Mouse (Mus musculus): ENCODE measurements around the gene Amer2.

The Amer2 gene

DNA sequence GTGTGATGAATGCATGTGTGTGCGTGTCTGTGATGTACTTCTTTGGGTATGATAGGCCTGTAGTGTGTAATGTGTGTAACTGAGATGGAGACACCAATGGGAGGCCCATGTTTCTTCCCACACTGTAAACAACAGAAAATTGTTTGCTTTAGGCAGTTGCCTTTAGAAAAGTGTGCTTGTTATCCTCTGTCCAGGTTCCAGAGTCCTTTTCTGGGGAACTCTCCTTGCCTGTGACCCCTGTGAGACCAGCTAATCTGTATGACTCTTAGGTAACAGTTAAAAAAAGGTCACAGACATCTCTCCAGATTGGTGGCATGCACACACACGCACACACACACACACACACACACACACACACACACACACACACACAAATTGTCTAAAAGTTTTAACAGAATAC lies 15.3 kb downstream of the Amer2 start:
- DNase-seq, result no peak

DNA sequence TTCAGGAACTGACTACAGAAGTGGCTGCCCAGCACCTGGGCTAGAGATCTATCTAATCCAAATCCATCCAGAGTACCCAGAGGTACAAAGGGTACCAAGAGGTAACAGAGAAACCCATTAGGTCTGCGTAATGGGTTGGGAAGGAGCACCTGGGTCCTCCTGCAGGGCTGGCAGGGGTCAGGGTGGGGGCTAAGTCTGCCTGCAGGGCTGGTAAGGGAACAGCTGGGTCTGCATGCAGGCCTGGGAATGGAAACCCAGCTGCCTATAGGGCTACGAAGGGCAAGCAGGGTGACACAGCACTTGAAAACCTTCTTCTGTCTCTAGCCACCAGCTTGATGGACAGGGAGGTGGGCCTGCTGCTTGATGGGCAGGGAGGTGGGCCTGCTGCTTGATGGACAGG lies 19.1 kb downstream of the Amer2 start:
- DNase-seq, result no peak

DNA sequence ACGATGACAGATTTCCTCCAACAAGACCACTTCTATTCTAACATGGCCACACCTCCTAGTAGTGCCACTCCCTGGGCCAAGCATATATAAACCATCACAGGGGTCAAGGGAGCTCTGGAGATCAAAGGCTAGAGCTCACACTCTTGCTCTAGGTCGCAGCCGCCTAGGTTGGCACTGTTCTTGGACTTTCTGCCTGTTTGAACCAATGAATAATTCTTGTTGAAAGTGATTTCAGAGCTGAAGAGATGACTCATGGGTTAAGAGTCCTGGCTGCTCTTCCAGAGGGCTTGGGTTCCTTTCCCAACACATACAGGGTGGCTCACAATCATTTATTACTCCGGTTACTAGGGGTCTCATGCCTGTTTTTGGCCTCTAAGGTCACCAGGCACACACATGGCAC lies 24.3 kb downstream of the Amer2 start:
- no peak for DNase-seq

DNA sequence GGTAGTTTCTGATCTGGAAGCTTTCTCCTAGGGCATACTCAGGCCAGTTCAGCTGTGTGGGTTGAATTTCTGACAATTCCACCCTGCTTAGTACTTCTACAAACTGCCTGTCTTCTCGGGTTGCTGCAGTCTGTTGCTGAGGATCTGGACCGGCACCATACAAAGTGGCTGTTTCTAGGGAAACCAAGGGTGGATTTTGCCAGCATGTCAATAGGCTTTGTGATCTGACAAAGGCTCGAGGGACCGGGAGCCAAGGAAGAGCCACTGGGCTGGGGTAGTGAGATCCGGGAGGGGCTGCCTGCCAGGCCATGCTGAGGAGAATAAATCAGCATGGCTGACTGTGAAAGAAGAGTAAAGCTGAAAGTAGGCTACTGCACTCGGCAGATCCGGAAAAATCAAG lies 25.8 kb downstream of the Amer2 start:
- DNase-seq, result no peak

DNA sequence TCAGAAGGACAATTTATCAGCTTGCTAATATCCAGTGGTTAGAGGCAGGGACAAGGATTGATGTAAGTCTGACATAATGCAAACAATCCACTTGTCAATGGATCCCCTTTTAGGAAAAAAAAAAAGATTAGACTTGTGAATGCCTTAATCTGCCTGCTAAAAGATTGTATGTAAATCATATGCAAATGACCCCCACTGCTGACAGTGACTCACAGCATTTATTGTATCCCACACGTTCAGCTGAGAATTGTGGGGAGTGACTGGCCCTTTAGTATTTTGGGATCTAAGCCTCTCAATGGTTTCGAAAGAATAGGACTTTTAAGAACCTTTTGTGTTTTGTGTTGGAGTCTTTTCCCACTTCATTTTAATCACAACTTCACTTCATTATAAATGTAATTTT lies 30.2 kb downstream of the Amer2 start:
- no peak for DNase-seq

DNA sequence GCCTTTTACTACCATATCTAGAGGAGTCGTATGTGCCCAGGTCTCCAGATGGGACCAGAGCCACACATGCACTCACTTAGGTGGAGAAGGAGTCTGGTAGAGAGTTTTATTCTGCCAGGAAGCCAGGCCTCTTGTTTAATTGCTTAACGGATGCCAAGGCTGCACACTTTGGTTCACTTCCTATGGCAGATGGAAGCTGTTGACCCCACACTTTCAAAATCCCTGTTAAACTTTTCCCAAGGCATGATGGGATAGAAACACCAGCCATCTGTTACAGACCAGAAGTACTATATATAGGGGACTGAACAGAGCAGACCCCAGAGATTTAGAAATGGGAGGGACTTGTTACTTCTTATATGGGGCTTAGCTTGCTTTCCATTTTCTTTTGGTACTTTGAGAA lies 32.8 kb downstream of the Amer2 start:
- DNase-seq, result no peak

DNA sequence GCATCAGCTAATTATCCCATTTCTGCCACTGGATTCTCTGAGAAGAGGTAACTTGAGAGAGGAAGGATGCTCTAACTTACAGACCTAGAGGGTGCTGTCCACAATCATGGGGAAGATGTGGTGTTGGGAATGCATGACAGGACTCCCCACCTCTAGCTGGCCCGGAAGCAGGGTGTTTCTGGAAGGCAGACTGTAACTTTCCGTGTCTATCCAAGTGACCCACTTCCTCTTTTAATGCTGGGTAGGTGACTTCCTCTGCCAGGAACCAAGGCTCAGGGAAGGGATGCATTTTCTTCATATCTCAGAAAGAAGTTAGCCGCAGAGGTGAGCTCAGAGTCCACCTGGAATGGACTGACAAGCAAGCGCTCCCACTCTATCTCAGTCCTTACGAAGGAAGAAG lies 33.5 kb downstream of the Amer2 start:
- no peak for DNase-seq

DNA sequence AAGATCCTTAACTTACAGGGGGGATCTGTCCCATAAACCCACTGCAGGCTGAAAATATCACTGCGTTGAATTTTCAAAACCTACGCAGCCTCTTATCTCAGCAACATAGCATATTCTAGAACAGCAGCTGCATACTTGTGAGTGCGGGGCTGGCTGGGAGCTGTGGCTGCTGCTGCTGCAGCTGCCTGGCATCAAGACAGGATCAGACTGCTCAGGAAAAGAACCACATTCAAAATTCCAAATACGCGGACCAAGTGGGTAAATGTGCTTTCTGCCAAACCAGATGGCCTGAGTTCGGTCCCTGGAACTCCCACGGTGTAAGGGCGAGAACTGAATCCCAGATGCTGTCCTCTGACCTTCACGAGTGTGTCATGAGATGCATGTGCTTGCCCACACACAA lies 34.3 kb downstream of the Amer2 start:
- no peak for DNase-seq

DNA sequence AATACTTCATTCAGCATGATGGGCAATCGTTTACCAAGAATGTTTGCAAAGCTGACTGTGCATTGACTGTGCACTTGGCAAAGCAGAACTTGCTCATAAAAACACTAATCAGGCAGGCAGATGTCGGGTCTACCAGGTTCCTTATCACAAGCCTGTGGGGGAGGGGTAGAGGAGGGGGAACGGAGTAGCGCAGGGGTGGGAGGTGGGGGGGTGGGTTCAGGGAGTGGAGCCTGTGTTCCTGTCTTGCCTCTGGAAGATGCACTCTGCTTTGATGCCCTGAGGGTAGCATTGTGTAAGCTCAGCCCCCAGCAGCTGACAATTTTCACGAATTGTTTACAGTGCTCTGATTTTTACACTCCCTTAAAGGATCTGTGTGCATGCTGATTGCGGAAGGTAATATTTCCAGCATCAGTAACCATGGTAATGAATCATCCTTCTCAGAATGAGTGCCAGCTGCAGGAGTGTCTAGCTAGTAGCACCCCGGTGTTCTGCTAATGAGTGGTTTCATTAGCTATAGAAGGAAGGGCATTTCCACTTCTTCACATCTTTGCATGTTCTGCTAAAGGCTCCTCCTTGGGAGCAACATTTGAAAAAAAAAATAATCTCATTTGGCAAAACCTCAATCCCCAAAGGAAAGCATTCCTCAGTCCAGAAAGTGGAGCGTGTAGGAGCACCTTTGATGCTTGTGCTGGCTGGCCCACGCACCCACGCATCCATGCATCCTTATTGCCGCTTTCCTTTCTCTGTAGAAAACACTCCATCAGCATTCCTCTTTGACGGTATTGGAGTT lies 36.8 kb downstream of the Amer2 start:
- DNase-seq, result no peak

DNA sequence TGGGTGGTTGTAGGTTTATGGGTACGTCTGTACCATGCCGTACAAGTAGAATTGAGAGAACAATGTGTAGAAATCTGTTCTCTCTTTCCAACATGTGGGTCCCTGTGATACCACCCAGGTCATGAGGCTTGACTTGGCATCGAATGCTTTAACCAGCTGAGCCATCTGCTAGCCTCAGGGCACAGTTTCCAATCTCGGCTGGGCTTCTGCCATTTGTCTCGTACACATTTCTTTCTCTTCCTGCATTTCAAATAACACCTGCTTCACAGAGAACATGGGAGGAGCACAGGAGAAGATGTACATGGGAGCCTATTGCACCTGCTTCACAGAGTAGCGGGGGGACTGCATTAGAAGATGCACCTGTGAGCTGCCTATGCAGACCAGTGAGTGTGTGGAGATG lies 38.2 kb downstream of the Amer2 start:
- DNase-seq, result no peak

DNA sequence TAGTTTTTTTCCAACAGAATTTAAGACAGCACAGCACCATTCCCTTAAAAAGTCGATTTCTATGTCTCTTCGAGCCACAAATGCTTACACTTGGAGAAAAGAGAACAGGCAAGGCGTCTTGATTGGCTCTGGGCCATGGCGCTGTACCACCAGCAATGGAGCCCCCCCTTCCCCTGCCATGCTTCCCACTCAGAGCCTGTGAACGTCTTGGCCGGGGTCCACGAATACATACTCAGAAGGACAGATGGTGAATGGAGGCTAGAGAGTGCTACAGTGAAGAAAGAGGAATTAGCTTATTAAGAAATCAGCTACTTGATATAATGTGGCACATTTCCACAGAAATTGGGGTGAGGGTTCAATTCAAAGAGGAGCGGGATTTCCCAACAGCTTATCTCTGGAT lies 41.6 kb downstream of the Amer2 start:
- DNase-seq, result no peak

DNA sequence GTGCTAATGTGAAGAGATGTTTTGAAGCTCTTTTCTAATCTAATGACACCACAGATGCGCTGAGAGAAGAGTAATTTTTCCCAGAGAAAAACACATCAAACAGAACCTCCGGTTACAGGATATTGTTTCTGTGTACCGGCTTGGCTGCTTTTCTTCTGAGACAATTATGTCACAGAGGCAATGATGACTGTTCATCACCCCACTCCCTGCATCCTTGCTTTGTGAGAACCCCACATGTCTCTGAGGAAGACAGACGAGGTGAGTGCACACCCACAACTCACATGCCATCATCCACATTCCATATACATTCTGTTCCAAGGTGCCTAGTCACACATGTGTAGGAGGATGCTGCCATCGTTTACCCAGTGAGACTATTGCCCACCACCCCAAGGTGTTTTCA lies 44.9 kb downstream of the Amer2 start:
- no peak for DNase-seq

DNA sequence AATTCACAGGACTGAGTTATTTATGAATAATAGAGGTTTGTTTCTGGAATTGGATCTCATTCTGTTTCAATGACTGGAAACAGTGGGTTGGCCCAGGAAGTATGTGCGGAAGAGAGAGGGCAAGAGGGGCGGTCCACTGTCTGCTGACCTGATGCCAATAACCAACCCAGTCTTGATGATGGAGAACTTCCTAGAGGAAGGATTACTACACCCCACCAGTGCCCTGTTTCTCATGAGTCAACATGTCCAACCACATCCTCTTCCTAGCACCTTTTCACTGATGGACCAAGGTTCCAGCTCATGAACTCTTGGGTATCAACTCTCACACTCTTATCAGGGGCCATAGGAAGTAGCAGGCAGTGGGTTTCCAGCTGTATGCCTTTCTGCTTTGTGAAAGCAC lies 49.9 kb downstream of the Amer2 start:
- DNase-seq, result no peak

DNA sequence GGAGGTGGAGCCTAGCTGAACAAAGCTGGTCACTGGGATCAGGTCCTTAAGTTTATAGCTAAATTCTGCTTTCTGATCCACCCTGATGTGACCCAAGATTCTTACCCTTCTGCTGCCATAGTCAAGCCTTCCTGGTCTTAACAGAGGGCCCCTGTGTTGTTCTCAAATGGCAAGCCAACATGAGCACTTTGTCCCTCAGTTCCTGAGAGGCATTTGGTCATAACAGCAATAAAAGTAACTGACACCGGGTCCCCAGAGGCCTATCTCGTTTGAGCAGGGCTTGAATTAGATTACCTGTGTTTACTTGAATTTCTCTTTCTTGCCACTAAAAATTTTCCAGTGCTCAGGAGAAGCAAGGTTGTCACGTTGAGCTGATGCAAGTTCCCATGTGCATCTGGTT lies 51.1 kb downstream of the Amer2 start:
- DNase-seq, result no peak

DNA sequence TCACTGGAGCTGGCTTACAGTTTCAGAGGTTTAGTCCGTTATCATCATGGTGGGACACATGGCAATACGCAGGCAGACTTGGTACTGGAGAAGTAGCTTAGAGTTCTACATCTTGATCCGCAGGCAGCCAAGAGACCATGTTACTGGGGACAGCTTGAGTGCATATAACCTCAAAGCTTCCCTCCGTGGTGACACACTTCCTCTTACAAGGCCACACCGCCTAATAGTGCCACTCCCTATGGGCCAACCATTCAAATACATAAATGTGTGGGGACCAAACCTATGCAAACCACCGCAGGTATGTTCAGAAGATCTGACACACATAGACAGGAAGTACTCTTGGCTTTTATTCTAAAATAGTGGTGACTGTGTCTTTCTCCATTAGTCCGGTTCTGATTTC lies 52.5 kb downstream of the Amer2 start:
- DNase-seq, result no peak

DNA sequence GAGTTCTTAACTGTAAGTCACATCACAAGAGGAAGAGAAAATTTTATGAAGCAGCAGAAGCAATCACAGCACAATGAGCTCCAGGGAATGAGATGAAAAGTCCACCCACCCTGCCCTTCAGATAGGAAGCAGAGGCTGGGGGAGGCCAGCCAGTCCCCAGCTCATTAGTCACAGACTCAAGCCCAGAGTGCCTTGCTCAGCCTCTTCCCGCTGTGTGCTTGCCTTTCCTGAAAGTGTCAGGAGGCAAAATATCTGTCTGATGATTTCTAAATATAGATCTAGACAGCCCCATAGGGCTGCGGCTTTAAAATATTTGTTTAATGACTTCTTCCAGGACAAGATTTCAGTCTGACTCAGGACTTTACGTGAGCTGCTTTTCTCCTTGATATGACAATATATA lies 54.8 kb downstream of the Amer2 start:
- DNase-seq, result no peak

DNA sequence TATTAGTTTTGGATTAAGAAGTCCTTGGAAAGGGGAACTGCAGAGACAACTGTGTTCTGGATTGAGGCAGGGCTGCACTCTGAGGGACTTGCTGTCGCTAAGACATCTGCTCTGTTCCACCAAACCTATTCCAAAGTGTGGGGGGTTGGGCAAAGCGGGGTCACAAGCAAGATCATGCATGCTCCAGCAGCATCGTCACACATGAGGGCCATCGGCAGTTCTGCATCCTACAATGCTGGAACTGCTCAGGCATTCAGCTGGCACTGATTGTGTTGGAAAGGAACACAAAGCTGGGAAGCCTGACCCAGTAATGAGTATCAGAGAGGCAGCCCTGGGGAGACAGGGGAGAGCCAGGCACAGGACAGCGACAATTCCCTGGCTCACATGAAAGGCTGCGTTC lies 56.5 kb downstream of the Amer2 start:
- DNase-seq, result no peak

DNA sequence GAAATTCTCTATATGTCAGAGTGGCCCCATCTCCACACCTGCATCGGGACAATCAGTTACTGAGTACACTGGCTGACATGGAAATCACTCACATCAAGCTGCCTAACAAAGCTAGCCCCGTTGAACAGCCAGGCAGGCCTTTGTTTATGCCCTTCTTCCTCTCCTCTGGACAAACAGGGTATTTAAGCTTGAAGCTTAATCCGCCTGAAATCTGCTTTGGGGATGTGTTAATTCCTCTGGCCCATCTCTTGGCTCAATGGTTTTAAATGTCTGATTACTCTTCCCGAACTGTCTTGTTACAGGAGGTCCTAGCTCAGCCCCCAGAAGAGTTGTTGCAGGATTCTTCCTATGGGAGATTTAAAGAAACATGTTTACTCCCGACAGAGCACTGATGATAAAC lies 58.5 kb downstream of the Amer2 start:
- no peak for DNase-seq

DNA sequence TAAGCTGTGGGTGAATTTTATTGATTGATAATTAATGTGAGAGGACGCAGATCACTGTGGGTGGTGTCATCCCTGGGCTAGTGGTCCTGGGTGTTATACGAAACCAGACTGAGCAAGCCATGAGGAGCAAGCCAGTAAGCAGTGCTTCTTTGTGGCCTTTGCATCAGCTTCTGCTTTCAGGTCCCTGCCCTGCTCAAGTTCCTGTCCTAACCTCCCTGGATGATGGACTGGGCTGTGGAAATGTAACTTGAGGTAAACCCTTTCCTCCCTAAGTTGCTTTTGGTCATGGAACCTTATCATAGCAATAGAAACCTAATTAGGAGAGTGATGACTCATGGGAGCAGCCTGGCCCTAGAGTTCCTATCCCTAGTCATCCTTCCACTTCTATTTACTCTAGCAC lies 59.1 kb downstream of the Amer2 start:
- no peak for DNase-seq

DNA sequence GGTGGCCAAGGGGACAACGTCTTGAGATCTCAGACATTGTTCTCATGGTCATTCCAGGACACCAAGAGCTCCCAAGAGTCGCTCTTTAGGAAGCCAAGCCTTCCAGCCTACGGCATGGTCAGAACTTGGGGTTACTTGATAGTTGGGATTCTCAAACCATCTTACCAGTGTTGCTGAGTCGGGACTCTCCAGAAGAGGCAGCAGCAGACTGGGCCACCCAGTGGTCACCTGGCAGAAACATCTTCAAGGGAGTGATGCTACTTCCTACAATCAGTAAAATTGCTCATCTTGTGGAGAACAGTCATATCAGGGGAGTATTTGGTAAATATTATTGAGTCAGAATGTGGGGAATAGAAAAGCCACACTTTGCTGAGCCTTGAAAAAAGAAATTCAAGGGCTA lies 62.5 kb downstream of the Amer2 start:
- no peak for DNase-seq

DNA sequence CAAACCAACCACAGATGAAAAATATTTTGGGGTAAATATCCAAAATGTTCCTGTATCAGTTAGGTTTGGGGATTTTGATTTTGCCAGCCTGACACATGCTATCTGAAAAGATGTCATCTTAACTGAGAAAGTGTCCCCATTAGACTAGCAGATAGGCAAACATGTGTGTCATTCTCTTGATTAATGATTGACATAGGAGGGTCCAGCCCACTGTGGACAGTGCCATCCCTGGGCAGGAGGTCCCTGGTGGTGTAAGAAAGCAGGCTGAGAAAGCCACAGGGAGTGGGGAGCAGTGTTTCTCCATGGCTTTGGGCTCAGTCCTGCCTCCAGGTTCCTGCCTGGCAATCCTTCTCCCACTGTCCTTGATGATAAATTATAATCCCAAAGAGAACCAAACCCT lies 63.3 kb downstream of the Amer2 start:
- DNase-seq, result no peak
